Mouse (Mus musculus) liver, postnatal 0 days (tissue): Measurements from ENCODE around the gene Tsks. TPM values are rescaled to one million over a fixed set of nuclear protein-coding genes. Genes with fewer than 3 reads are reported as not detected.

Experiments used
- ATAC-seq: fragments of 200-750 bp; cut with Nextera tagmentation; 2 replicates; pipeline ENCODE4 v1.8.0; 2017; ENCODE audit warnings: mild to moderate bottlenecking, moderate library complexity
- DNase-seq: peaks from one replicate; pipeline ENCODE4 v3.0.0-alpha.2; 2016
- H3K27ac ChIP-seq: fragments of 300-500 bp; sonication (generic); 2 replicates; pipeline ENCODE4 v1.5.1; 2014; ENCODE audit warnings: antibody characterized with exemption, moderate library complexity, mild to moderate bottlenecking, low read depth
- H3K27me3 ChIP-seq: fragments of 300-500 bp; sonication (generic); 2 replicates; pipeline ENCODE4 v1.6.1; 2014; ENCODE audit warnings: low read length, control low read depth, mixed read lengths; ENCODE audit not compliant: insufficient read depth
- H3K36me3 ChIP-seq: fragments of 300-500 bp; sonication (generic); replicated peaks from 2 replicates; pipeline ENCODE4 v1.6.1; 2014; ENCODE audit warnings: mild to moderate bottlenecking, control low read depth, low read length, moderate library complexity, mixed read lengths; ENCODE audit not compliant: insufficient read depth
- H3K4me1 ChIP-seq: fragments of 300-500 bp; sonication (generic); 2 replicates; pipeline ENCODE4 v1.6.1; 2014; ENCODE audit warnings: antibody characterized with exemption, mild to moderate bottlenecking, control low read depth; ENCODE audit not compliant: insufficient read depth
- H3K4me2 ChIP-seq: fragments of 300-500 bp; sonication (generic); 2 replicates; pipeline ENCODE4 v1.6.1; 2014; ENCODE audit warnings: low read depth, mild to moderate bottlenecking, low read length, moderate library complexity, mixed read lengths
- H3K4me3 ChIP-seq: fragments of 300-500 bp; sonication (generic); 2 replicates; pipeline ENCODE4 v1.5.1; 2014; ENCODE audit warnings: low read depth, low read length
- H3K9ac ChIP-seq: fragments of 300-500 bp; sonication (generic); replicated peaks from 2 replicates; pipeline ENCODE4 v1.6.1; 2014; ENCODE audit warnings: mild to moderate bottlenecking, moderate library complexity
- H3K9me3 ChIP-seq: fragments of 300-500 bp; sonication (generic); 2 replicates; pipeline ENCODE4 v1.6.1; 2016; ENCODE audit warnings: mild to moderate bottlenecking, control low read depth, low read length, mixed read lengths
- CTCF ChIP-seq: sonication (generic); IDR thresholded peaks from 2 replicates; pipeline ENCODE4 v1.5.1; 2016; ENCODE audit warnings: antibody characterized with exemption, low read depth
- EP300 ChIP-seq: IDR thresholded peaks from 2 replicates; pipeline ENCODE4 v1.6.1; 2016; ENCODE audit warnings: antibody characterized with exemption, low read depth, mild to moderate bottlenecking
- WGBS: fragments of 180-500 bp; shearing (Covaris S2); extraction: QIAGEN DNeasy Blood & Tissue Kit; methylation state at CpG from one replicate; pipeline ENCODE4 v1.1.7; 2014; ENCODE audit not compliant: insufficient replicate concordance; 5-methylcytosine and 5-hydroxymethylcytosine counted together
- polyA plus RNA-seq: library from polyadenylated mRNA; unstranded; fragments of >200 nt; fragmentation: Nextera tagmentation; extraction: Ambion mirVana; gene quantifications from 2 replicates; pipeline ENCODE4 v1.2.1, GENCODE M21; 2015

Tsks gene
- polyA plus RNA-seq, 1 experiment from 2014 or later: 0.06 TPM

GRCm38 (mm10) chr7:44978300-44978699, 35.3 kb downstream of the Tsks start:
- H3K4me1 ChIP-seq: peaks cover 8% of the 10 kb centered on the region
- no peak for ATAC-seq
- no peak overlapping the region for H3K27ac ChIP-seq
- TF ChIP-seq EP300: no peak
- peak; percentile 16; the same call in 1 of the 2 replicates for TF ChIP-seq CTCF
- H3K4me3 ChIP-seq: no peak overlapping the region
- DNase-seq: no peak
- H3K9ac ChIP-seq: no peak overlapping the region
- H3K4me2 ChIP-seq: no peak overlapping the region
- WGBS: 83% methylated on average over 3 of the region's 3 CpGs
- no peaks in the 10 kb centered on the region for H3K9me3 ChIP-seq
- no peaks in the 10 kb centered on the region for H3K27me3 ChIP-seq
- H3K36me3 ChIP-seq: peaks cover 37% of the 10 kb centered on the region

- no peak for TF ChIP-seq EP300
- TF ChIP-seq CTCF: no peak
- H3K36me3 ChIP-seq: peaks cover 36% of the 10 kb centered on the region
- DNase-seq (no peak), ATAC-seq (no peak)
- 91% methylated on average over 8 of the region's 8 CpGs for WGBS
- H3K9me3 ChIP-seq: no peaks in the 10 kb centered on the region
- H3K9ac ChIP-seq: no peak overlapping the region
- no peak overlapping the region for H3K27ac ChIP-seq
- H3K27me3 ChIP-seq: no peaks in the 10 kb centered on the region
- H3K4me1 ChIP-seq: peaks cover 3% of the 10 kb centered on the region
- no peak overlapping the region for H3K4me2 ChIP-seq
- H3K4me3 ChIP-seq: no peak overlapping the region
Observed at GRCm38 (mm10) chr7:44981539-44981938, 38.5 kb downstream of the Tsks start.

- no peak overlapping the region for H3K4me2 ChIP-seq
- peaks cover 11% of the 10 kb centered on the region for H3K4me1 ChIP-seq
- ATAC-seq: no peak
- H3K9ac ChIP-seq: no peak overlapping the region
- H3K9me3 ChIP-seq: no peaks in the 10 kb centered on the region
- H3K27ac ChIP-seq: 0 out of 2 replicates have a peak overlapping the region, but pooled peaks have one; percentile 11
- H3K36me3 ChIP-seq: peaks cover 30% of the 10 kb centered on the region
- H3K27me3 ChIP-seq: no peaks in the 10 kb centered on the region
- 23% methylated on average over 6 of the region's 6 CpGs for WGBS
- no peak overlapping the region for H3K4me3 ChIP-seq
- peak; percentile 91 for DNase-seq
- TF ChIP-seq CTCF (peak; percentile 98), EP300 (no peak)
Observed at GRCm38 (mm10) chr7:44983085-44983484, 40.1 kb downstream of the Tsks start.

GRCm38 (mm10) chr7:44983944-44984832, 41.2 kb downstream of the Tsks start:
- no peak overlapping the region for H3K9ac ChIP-seq
- H3K36me3 ChIP-seq: peaks cover 29% of the 10 kb centered on the region
- H3K9me3 ChIP-seq: no peaks in the 10 kb centered on the region
- peaks cover 19% of the 10 kb centered on the region for H3K4me1 ChIP-seq
- 0 out of 2 replicates have a peak overlapping the region, but pooled peaks have one; percentile 97 for H3K4me2 ChIP-seq
- TF ChIP-seq CTCF (no peak; the same call in 1 of the 2 replicates), EP300 (no peak)
- no peaks in the 10 kb centered on the region for H3K27me3 ChIP-seq
- 75% methylated on average over 7 of the region's 7 CpGs for WGBS
- H3K4me3 ChIP-seq: no peak overlapping the region
- DNase-seq: no peak
- ATAC-seq: no peak
- H3K27ac ChIP-seq: no peak overlapping the region; the same call in 1 of the 2 replicates

GRCm38 (mm10) chr7:44984833-44985164, 41.8 kb downstream of the Tsks start:
- Histone ChIP-seq H3K4me3 (no peak overlapping the region), H3K27ac (no peak overlapping the region; the same call in 1 of the 2 replicates), H3K27me3 (no peaks in the 10 kb centered on the region), H3K9ac (no peak overlapping the region), H3K4me1 (peaks cover 20% of the 10 kb centered on the region), H3K36me3 (peaks cover 24% of the 10 kb centered on the region), H3K9me3 (no peaks in the 10 kb centered on the region), H3K4me2 (peak overlapping the region; percentile 97)
- ATAC-seq (no peak), DNase-seq (no peak)
- no peak for TF ChIP-seq CTCF
- no peak for TF ChIP-seq EP300
- 52% methylated on average over 3 of the region's 3 CpGs for WGBS

GRCm38 (mm10) chr7:44985595-44986191, 42.7 kb downstream of the Tsks start:
- Histone ChIP-seq H3K9ac (peak overlapping the region; percentile 90), H3K27ac (peak overlapping the region; percentile 91), H3K27me3 (no peaks in the 10 kb centered on the region), H3K4me3 (peak overlapping the region; percentile 87), H3K4me1 (peaks cover 20% of the 10 kb centered on the region), H3K9me3 (no peaks in the 10 kb centered on the region), H3K36me3 (peaks cover 15% of the 10 kb centered on the region), H3K4me2 (peak overlapping the region; percentile 97)
- peak; percentile 53 for TF ChIP-seq CTCF
- TF ChIP-seq EP300: no peak
- ATAC-seq (no peak), DNase-seq (peak; percentile 76)
- 1% methylated on average over 40 of the region's 45 CpGs for WGBS
